Mouse (Mus musculus) layer of hippocampus, adult 8-10 months (tissue): Measurements from ENCODE around the gene Lasp1. TPM values are rescaled to one million over a fixed set of nuclear protein-coding genes. Genes with fewer than 3 reads are reported as not detected.
"Not testable (repeated sequence)": the region's sequence is repeated elsewhere in the genome, so short reads cannot be mapped to it uniquely, and the experiment has no call there.

Source experiments
- DNase-seq, 2 experiments: peaks; one replicate each; pipeline ENCODE4 v3.0.0; 2022; ENCODE audit warnings: low spot score in 2 of 2
- total RNA-seq, 4 experiments: library from RNA; stranded (reverse); gene quantifications; 2 replicates each; pipeline ENCODE4 v1.2.4; 2022

The Lasp1 gene
- total RNA-seq, 4 experiments from 2014 or later, result 102 to 109 (median 104) TPM

DNA sequence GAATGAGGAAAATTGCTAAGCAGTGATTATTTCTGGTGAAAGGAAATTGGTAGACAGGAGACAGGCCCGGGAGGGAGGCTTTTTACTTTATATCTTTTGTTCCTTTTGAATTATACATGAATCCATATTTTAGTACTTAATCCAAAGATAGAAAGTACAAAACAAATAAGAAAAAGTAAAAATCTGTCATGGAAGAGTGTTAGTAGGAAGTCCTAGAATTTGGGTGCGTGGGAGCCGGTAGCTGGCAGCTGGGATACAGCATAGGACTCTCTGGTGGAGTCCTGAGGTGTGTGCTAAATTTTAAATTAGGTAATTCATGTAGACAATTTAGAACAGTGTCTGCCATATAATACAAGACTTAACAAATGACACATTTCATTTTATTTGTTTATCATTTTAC is 68.8 kb downstream of the Lasp1 start:
- no peak for DNase-seq

DNA sequence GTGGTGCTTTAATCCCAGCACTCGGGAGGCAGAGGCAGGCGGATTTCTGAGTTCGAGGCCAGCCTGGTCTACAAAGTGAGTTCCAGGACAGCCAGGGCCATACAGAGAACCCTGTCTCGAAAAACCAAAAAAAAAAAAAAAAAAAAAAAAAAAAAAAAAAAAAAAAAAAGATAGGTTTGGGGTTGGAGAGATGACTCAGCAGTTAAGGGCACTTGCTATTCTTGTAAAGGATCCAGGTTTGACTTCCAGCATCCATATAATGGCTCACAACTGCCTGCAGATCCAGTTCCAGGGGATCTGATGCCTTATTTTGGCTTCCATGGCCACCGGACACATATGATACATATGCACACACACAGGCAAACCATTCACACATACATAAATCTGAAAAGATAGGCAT is 73.6 kb downstream of the Lasp1 start:
- DNase-seq, result not testable (repeated sequence)

DNA sequence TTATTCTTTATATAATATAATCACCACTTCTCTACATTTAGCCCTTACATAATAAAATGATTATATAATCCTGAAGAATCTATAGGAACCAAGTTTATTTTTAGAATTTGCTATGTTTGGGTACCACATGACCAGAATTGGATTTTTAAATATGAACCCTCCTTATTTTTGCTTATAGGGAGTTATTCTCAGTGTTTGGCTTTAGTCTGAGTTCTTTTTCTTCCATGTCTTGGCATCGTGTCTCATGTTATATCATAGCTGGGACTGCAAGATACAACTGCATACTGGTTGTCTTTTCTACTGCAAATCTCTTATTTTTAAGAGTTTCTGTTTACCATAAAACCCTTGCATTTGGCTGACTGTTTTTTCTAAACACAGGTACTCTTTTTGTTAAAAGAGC is 75.6 kb downstream of the Lasp1 start:
- DNase-seq, result no peak

DNA sequence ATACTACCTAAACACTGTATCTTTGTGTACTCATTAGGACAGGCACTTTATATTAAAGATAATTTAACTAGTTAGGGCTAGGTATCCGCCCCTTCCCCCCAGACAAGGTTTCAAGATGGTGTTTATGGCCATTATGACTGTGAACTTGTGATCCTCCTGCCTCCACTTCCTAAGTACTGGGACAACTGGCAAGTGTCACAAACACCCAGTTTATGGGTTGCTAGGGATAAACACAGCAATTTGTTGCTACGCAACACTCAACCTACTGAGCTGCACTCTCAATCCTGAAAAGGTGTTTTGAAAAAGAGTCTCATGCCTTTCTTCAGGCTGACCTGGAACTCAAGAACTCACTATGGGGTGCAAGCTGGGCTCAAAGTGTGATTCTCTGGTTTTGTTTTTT is 78.5 kb downstream of the Lasp1 start:
- no peak for DNase-seq

DNA sequence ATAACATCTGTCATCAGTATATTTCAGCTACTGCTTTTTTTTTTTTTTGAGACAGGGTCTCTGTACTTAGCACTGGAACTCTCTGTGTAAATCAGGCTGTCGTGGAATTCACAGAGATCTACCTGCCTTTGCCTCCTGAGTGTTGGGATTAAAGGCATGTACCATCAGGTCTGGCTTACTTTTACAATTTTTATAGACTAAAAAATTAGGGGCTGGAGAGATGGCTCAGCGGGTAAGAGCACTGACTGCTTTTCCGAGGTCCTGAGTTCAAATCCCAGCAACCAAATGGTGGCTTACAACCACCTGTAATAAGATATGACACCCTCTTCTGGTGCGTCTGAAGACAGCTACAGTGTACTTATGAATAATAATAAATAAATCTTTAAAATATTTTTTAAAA is 81.6 kb downstream of the Lasp1 start:
- no peak for DNase-seq

DNA sequence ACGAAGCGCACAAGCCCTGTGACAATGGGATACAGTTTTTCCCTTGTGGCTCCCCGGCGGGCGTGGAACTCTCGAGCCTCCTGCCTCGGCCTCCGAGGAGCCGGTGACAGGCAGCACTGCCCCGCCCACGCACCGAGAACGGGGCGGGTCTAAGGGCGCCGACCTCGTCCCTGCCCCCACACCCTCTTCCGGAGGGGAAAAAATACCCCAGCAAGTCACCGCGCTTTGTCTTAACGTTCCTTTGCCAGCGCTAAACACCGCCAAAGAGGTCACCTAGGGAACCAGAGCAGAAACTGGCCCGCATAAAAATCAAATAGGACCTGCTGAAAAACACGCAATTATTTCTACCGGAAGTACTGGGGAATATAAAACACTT is 84.7 kb downstream of the Lasp1 start:
- peak; percentile 52 to 59 for DNase-seq

DNA sequence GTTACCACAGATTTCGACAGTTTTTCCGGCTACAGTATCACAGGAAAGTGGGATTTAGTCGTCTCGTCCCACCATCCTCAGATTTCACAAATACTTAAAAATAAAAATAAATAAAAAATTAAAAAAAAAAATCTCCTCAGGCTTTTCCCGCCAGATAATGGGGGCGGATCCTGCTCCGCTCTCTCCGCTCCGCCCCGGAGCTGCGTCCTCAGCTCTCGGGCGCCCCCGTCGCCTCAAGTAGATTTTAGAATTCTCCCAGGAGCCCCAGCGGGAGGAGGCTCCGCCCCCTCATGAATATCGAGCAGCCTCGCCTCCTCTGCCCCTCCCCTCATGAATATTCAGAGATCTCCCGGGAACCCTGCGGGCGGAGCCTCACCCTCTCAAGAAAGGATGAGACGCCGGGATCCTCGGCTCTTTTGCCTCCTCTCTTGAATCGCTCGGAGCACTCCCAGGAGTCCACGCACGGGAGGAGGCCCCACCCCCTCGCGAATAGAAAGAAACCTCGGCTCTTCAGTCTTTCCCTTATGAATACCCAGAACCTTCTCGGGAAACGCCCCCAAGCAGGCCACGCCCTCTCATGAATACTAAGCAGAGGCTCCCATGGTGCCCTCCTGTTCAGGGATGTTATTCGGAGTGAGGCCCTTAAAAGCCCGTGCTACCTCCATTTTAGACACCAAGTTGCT is 85.3 kb downstream of the Lasp1 start, which contains the start of gene Fbxo47:
Gene Fbxo47 (minus strand): TSS at position 237 of the 683 bp plus-strand sequence.
- peak; percentile 96 for DNase-seq

DNA sequence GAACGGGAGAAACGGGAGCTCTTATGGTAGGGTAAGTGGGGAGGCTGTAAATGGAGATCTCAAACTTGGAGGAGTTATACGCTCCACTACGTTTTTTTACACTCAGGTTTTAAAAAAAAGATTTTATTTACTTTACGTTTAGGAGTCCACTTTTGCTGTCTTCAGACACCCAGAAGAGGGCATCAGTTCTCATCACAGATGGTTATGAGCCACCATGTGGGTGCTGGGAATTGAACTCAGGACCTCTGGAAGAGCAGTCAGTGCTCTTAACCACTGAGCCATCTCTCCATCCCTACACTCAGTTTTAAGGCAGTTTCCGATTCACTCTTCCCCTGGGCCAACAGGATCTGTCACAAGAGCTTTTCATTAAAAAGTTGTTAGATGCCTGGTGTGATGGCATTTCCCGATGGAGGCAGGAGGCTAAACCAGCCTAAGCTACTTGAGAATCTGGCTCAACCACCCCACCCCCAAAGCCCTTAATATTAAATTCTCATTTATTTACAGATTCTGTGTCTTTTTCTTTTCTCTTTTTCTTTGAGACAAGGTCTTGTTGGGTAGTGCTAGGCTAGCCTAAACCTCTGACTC is 85.9 kb downstream of the Lasp1 start:
- DNase-seq, result no peak

DNA sequence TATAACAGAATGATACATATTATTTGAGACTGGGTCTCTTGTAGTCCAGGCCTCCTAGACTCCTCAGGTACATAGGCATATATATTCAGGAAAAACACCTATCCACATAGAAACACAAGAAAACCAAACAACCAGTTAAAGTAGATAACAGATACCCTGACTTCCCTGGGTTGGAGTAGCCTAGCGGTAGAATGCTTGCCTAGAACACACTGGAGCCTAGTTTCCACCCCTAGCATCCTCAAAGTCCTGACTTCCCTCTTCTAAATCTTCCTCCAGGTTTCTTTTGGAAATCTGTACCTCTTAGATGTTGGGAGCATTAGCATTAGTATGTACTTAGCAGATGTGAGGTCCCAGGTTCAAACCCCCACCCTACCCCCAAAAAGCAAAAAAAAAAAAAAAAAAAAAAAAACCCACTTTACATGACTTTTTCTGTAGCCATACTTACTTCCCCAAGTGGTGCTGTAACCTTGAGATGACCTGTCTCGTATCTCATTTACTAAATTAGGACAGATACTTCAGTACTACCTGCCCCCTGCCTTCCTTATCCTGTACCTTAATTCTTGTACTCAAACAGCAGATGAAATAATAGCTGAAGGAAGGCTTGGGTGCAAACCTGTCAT is 86.6 kb downstream of the Lasp1 start:
- no peak for DNase-seq

Other genes with a start within 250 kb of the Lasp1 start
- 100 to 1,000 TPM; 212 to 220 (median 217) TPM for gene Srcin1, start 222.8 kb upstream of the Lasp1 start, total RNA-seq
- 10 to 100 TPM; 28.9 to 38.6 (median 33.9) TPM for gene Epop, start 169.3 kb upstream of the Lasp1 start, total RNA-seq
- gene Mllt6, start 135.6 kb upstream of the Lasp1 start, total RNA-seq, result 100 to 1,000 TPM; 110 to 149 (median 126) TPM
- 10 to 100 TPM; 45.2 to 60.0 (median 56.7) TPM for gene Cisd3, start 113.2 kb upstream of the Lasp1 start, total RNA-seq
- gene Pcgf2, start 98.5 kb upstream of the Lasp1 start, total RNA-seq, result 10 to 100 TPM; 23.9 to 35.3 (median 29.0) TPM
- 100 to 1,000 TPM; 121 to 145 (median 133) TPM for gene Psmb3, start 95.6 kb upstream of the Lasp1 start, total RNA-seq
- 100 to 1,000 TPM in 3 of 4 experiments, 10 to 100 TPM in 1; 97.5 to 127 (median 109) TPM for gene Pip4k2b, start 54.3 kb upstream of the Lasp1 start, total RNA-seq
- gene Cwc25, start 32.4 kb upstream of the Lasp1 start, total RNA-seq, result 10 to 100 TPM; 18.6 to 22.2 (median 20.6) TPM
- gene 1700001P01Rik, start 23.1 kb upstream of the Lasp1 start, total RNA-seq, result 1 to 10 TPM in 1 of 4 experiments, under 1 TPM in 2, not detected in 1; 0.93 to 1.4 (median 0.98) TPM
- gene Rpl23, start 16.6 kb upstream of the Lasp1 start, total RNA-seq, result 100 to 1,000 TPM; 304 to 481 (median 389) TPM
- 10 to 100 TPM; 58.6 to 70.2 (median 68.1) TPM for gene B230217C12Rik, start 41.8 kb downstream of the Lasp1 start, total RNA-seq
- gene Fbxo47, start 85.2 kb downstream of the Lasp1 start, total RNA-seq, result 1 to 10 TPM; 1.9 to 4.6 (median 2.4) TPM
- 10 to 100 TPM; 18.0 to 21.1 (median 19.8) TPM for gene Plxdc1, start 187.4 kb downstream of the Lasp1 start, total RNA-seq
- gene Arl5c, start 197.2 kb downstream of the Lasp1 start, total RNA-seq, result 1 to 10 TPM in 3 of 4 experiments, under 1 TPM in 1; 0.59 to 1.5 (median 1.3) TPM
- 100 to 1,000 TPM; 123 to 145 (median 134) TPM for gene Cacnb1, start 224.0 kb downstream of the Lasp1 start, total RNA-seq
- gene Rpl19, start 227.7 kb downstream of the Lasp1 start, total RNA-seq, result 100 to 1,000 TPM; 520 to 711 (median 600) TPM